Mouse (Mus musculus) urinary bladder, postnatal 25 days (tissue): ENCODE data around the gene Kcnh4.
A peak's percentile ranks its signal among the peaks of the same experiment; 100 is the strongest.

Source experiments
- DNase-seq: peaks from one replicate; pipeline ENCODE4 v3.0.0; 2022; ENCODE audit warnings: low spot score

Gene Kcnh4

GRCm38 (mm10) chr11:100709201-100709810 is 50.4 kb downstream of the Kcnh4 start:
- no peak for DNase-seq

GRCm38 (mm10) chr11:100705095-100705747 is 54.5 kb downstream of the Kcnh4 start:
- no peak for DNase-seq

- DNase-seq = no peak
Observed at GRCm38 (mm10) chr11:100703851-100704531, 55.8 kb downstream of the Kcnh4 start, which contains the start of gene Dhx58. Gene Dhx58, minus strand, starts transcription at chr11:100704271.

- DNase-seq = no peak
Observed at GRCm38 (mm10) chr11:100703366-100703765, 56.4 kb downstream of the Kcnh4 start.

GRCm38 (mm10) chr11:100702906-100703305 is 56.8 kb downstream of the Kcnh4 start:
- no peak for DNase-seq

- peak; percentile 52 for DNase-seq
Observed at GRCm38 (mm10) chr11:100702081-100702851, 57.5 kb downstream of the Kcnh4 start.

GRCm38 (mm10) chr11:100701301-100701700 is 58.4 kb downstream of the Kcnh4 start:
- peak; percentile 50 for DNase-seq

- DNase-seq = no peak
Observed at GRCm38 (mm10) chr11:100700710-100701109, 59.0 kb downstream of the Kcnh4 start.

- DNase-seq = no peak
Observed at GRCm38 (mm10) chr11:100697921-100698320, 61.8 kb downstream of the Kcnh4 start.

- DNase-seq = peak; percentile 68
Observed at GRCm38 (mm10) chr11:100694926-100695325, 64.8 kb downstream of the Kcnh4 start.

- no peak for DNase-seq
Observed at GRCm38 (mm10) chr11:100693154-100693553, 66.6 kb downstream of the Kcnh4 start.

- no peak for DNase-seq
Observed at GRCm38 (mm10) chr11:100692164-100692616, 67.6 kb downstream of the Kcnh4 start, which contains the start of gene Zfp385c. Gene Zfp385c, minus strand, starts transcription at chr11:100692455.

GRCm38 (mm10) chr11:100690389-100690788 is 69.4 kb downstream of the Kcnh4 start:
- no peak for DNase-seq
